Mouse (Mus musculus) stomach, embryonic 14.5 days (tissue): ENCODE data around the gene Sbds. TPM values are rescaled to one million over a fixed set of nuclear protein-coding genes. Genes with fewer than 3 reads are reported as not detected.

ENCODE experiments used
- ATAC-seq: fragments of 200-750 bp; cut with Nextera tagmentation; 2 replicates; pipeline ENCODE4 v1.8.0; 2017; ENCODE audit warnings: low read depth, moderate TSS enrichment; ENCODE audit not compliant: insufficient number of reproducible peaks, insufficient read depth, low FRiP score
- H3K27ac ChIP-seq: fragments of 300-500 bp; sonication (generic); 2 replicates; pipeline ENCODE4 v1.5.1; 2014; ENCODE audit warnings: mild to moderate bottlenecking, low read length, moderate library complexity, mixed read lengths
- H3K27me3 ChIP-seq: fragments of 300-500 bp; sonication (generic); 2 replicates; pipeline ENCODE4 v1.6.1; 2014; ENCODE audit warnings: low read length, control low read depth, mixed read lengths; ENCODE audit not compliant: control insufficient read depth, insufficient read depth
- H3K36me3 ChIP-seq: fragments of 300-500 bp; sonication (generic); 2 replicates; pipeline ENCODE4 v1.6.1; 2014; ENCODE audit warnings: mild to moderate bottlenecking, control low read depth, low read length, moderate library complexity, mixed read lengths; ENCODE audit not compliant: control insufficient read depth, insufficient read depth
- H3K4me1 ChIP-seq: fragments of 300-500 bp; sonication (generic); 2 replicates; pipeline ENCODE4 v1.6.1; 2014; ENCODE audit warnings: low read length, control low read depth, mixed read lengths; ENCODE audit not compliant: control insufficient read depth, insufficient read depth
- H3K4me2 ChIP-seq: fragments of 300-500 bp; sonication (generic); replicated peaks from 2 replicates; pipeline ENCODE4 v1.6.1; 2014; ENCODE audit warnings: low read depth, low read length, control low read depth
- H3K4me3 ChIP-seq: fragments of 300-500 bp; sonication (generic); 2 replicates; pipeline ENCODE4 v1.5.1; 2014; ENCODE audit warnings: low read depth, low read length, control low read depth
- H3K9ac ChIP-seq: fragments of 300-500 bp; sonication (generic); replicated peaks from 2 replicates; pipeline ENCODE4 v1.6.1; 2014; ENCODE audit warnings: low read depth, mild to moderate bottlenecking, control low read depth, low read length, moderate library complexity, mixed read lengths
- H3K9me3 ChIP-seq: fragments of 300-500 bp; sonication (generic); 2 replicates; pipeline ENCODE4 v1.6.1; 2016; ENCODE audit warnings: low read depth, low read length, control low read depth; ENCODE audit not compliant: control insufficient read depth
- WGBS: fragments of 180-500 bp; shearing (Covaris S2); extraction: QIAGEN DNeasy Blood & Tissue Kit; methylation state at CpG from one replicate; pipeline ENCODE4 v1.1.7; 2014; 5-methylcytosine and 5-hydroxymethylcytosine counted together
- polyA plus RNA-seq: library from polyadenylated mRNA; unstranded; fragments of >200 nt; fragmentation: Nextera tagmentation; extraction: Ambion mirVana; gene quantifications from 2 replicates; pipeline ENCODE4 v1.2.1, GENCODE M21; 2014

Sbds gene
- polyA plus RNA-seq, result 55.0 and 57.4 TPM in 2 replicates

- WGBS, result under 1% methylated on average over 52 of the region's 52 CpGs
- Histone ChIP-seq H3K9ac (peak within 1 kb of the TSS; percentile 60), H3K4me3 (peak within 1 kb of the TSS; percentile 64), H3K27me3 (no peaks in the 10 kb centered on the region), H3K4me2 (peak within 1 kb of the TSS; percentile 62), H3K9me3 (no peaks in the 10 kb centered on the region), H3K4me1 (peaks cover 3% of the 10 kb centered on the region; the same call in 1 of the 2 replicates), H3K27ac (peak within 1 kb of the TSS; percentile 73), H3K36me3 (peaks cover 25% of the 10 kb centered on the region)
- ATAC-seq, result peak; percentile 92
Measured at GRCm38 (mm10) chr5:130255017-130255720, at the start of gene Sbds, which contains the start of gene Tyw1. Gene Sbds, minus strand, starts transcription at chr5:130255530. Gene Tyw1, plus strand, starts transcription at chr5:130255619.

- Histone ChIP-seq H3K4me1 (no peaks in the 10 kb centered on the region), H3K4me2 (no peak overlapping the region), H3K4me3 (no peak overlapping the region), H3K9me3 (no peaks in the 10 kb centered on the region), H3K27ac (no peak overlapping the region), H3K36me3 (peaks cover 11% of the 10 kb centered on the region), H3K9ac (no peak overlapping the region), H3K27me3 (no peaks in the 10 kb centered on the region)
- no peak for ATAC-seq
- WGBS, result 92% methylated on average over 6 of the region's 6 CpGs
Measured at GRCm38 (mm10) chr5:130303611-130304010, 48.3 kb upstream of the Sbds start.

- Histone ChIP-seq H3K4me1 (no peaks in the 10 kb centered on the region), H3K4me3 (no peak overlapping the region), H3K4me2 (no peak overlapping the region), H3K27me3 (no peaks in the 10 kb centered on the region), H3K9ac (no peak overlapping the region), H3K36me3 (peaks cover 19% of the 10 kb centered on the region), H3K9me3 (no peaks in the 10 kb centered on the region), H3K27ac (no peak overlapping the region)
- 94% methylated on average over 8 of the region's 8 CpGs for WGBS
- no peak for ATAC-seq
Measured at GRCm38 (mm10) chr5:130299526-130299925, 44.2 kb upstream of the Sbds start.

GRCm38 (mm10) chr5:130298831-130299460 lies 43.6 kb upstream of the Sbds start:
- Histone ChIP-seq H3K9me3 (no peaks in the 10 kb centered on the region), H3K27me3 (no peaks in the 10 kb centered on the region), H3K4me2 (no peak overlapping the region), H3K9ac (no peak overlapping the region), H3K4me1 (no peaks in the 10 kb centered on the region), H3K36me3 (peaks cover 19% of the 10 kb centered on the region), H3K4me3 (no peak overlapping the region), H3K27ac (no peak overlapping the region)
- ATAC-seq, result no peak
- 94% methylated on average over 9 of the region's 9 CpGs for WGBS

GRCm38 (mm10) chr5:130296071-130296470 lies 40.7 kb upstream of the Sbds start:
- Histone ChIP-seq H3K27me3 (no peaks in the 10 kb centered on the region), H3K4me1 (no peaks in the 10 kb centered on the region), H3K9ac (no peak overlapping the region)

GRCm38 (mm10) chr5:130294598-130294997 lies 39.3 kb upstream of the Sbds start:
- Histone ChIP-seq H3K4me1 (no peaks in the 10 kb centered on the region), H3K9me3 (no peaks in the 10 kb centered on the region), H3K9ac (no peak overlapping the region), H3K4me2 (no peak overlapping the region), H3K36me3 (peaks cover 24% of the 10 kb centered on the region; the same call in 1 of the 2 replicates), H3K27me3 (no peaks in the 10 kb centered on the region), H3K27ac (no peak overlapping the region), H3K4me3 (no peak overlapping the region)
- 76% methylated on average over 6 of the region's 6 CpGs for WGBS
- ATAC-seq, result no peak

More at GRCm38 (mm10) chr5:130296071-130296470, 40.7 kb upstream of the Sbds start:
- Histone ChIP-seq H3K4me3 (no peak overlapping the region), H3K4me2 (no peak overlapping the region), H3K36me3 (peaks cover 25% of the 10 kb centered on the region), H3K9me3 (no peaks in the 10 kb centered on the region), H3K27ac (no peak overlapping the region)
- ATAC-seq, result no peak
- WGBS, result 93% methylated on average over 5 of the region's 5 CpGs

GRCm38 (mm10) chr5:130293941-130294340 lies 38.6 kb upstream of the Sbds start:
- Histone ChIP-seq H3K4me2 (no peak overlapping the region), H3K27me3 (no peaks in the 10 kb centered on the region), H3K4me1 (no peaks in the 10 kb centered on the region), H3K9ac (no peak overlapping the region), H3K36me3 (peaks cover 17% of the 10 kb centered on the region; the same call in 1 of the 2 replicates), H3K27ac (no peak overlapping the region), H3K4me3 (no peak overlapping the region), H3K9me3 (no peaks in the 10 kb centered on the region)
- WGBS, result 83% methylated on average over 5 of the region's 5 CpGs
- no peak for ATAC-seq

GRCm38 (mm10) chr5:130292976-130293375 lies 37.6 kb upstream of the Sbds start:
- Histone ChIP-seq H3K4me2 (no peak overlapping the region), H3K9me3 (no peaks in the 10 kb centered on the region), H3K4me1 (no peaks in the 10 kb centered on the region), H3K36me3 (peaks cover 15% of the 10 kb centered on the region; the same call in 1 of the 2 replicates), H3K27ac (no peak overlapping the region), H3K4me3 (no peak overlapping the region), H3K9ac (no peak overlapping the region), H3K27me3 (no peaks in the 10 kb centered on the region)
- whole genome bisulfite sequencing, result 84% methylated on average over 4 of the region's 4 CpGs
- ATAC-seq, result no peak
